Mouse (Mus musculus) liver, postnatal 0 days (tissue): ENCODE data around the gene Gm43191. TPM values are rescaled to one million over a fixed set of nuclear protein-coding genes. Genes with fewer than 3 reads are reported as not detected.
A peak's percentile ranks its signal among the peaks of the same experiment; 100 is the strongest.

Experiments used
- ATAC-seq: fragments of 200-750 bp; cut with Nextera tagmentation; 2 replicates; pipeline ENCODE4 v1.8.0; 2017; ENCODE audit warnings: mild to moderate bottlenecking, moderate library complexity
- DNase-seq: peaks from one replicate; pipeline ENCODE4 v3.0.0-alpha.2; 2016
- H3K27ac ChIP-seq: fragments of 300-500 bp; sonication (generic); 2 replicates; pipeline ENCODE4 v1.5.1; 2014; ENCODE audit warnings: antibody characterized with exemption, moderate library complexity, mild to moderate bottlenecking, low read depth
- H3K27me3 ChIP-seq: fragments of 300-500 bp; sonication (generic); 2 replicates; pipeline ENCODE4 v1.6.1; 2014; ENCODE audit warnings: low read length, control low read depth, mixed read lengths; ENCODE audit not compliant: insufficient read depth
- H3K36me3 ChIP-seq: fragments of 300-500 bp; sonication (generic); replicated peaks from 2 replicates; pipeline ENCODE4 v1.6.1; 2014; ENCODE audit warnings: mild to moderate bottlenecking, control low read depth, low read length, moderate library complexity, mixed read lengths; ENCODE audit not compliant: insufficient read depth
- H3K4me1 ChIP-seq: fragments of 300-500 bp; sonication (generic); 2 replicates; pipeline ENCODE4 v1.6.1; 2014; ENCODE audit warnings: antibody characterized with exemption, mild to moderate bottlenecking, control low read depth; ENCODE audit not compliant: insufficient read depth
- H3K4me2 ChIP-seq: fragments of 300-500 bp; sonication (generic); 2 replicates; pipeline ENCODE4 v1.6.1; 2014; ENCODE audit warnings: low read depth, mild to moderate bottlenecking, low read length, moderate library complexity, mixed read lengths
- H3K4me3 ChIP-seq: fragments of 300-500 bp; sonication (generic); 2 replicates; pipeline ENCODE4 v1.5.1; 2014; ENCODE audit warnings: low read depth, low read length
- H3K9ac ChIP-seq: fragments of 300-500 bp; sonication (generic); replicated peaks from 2 replicates; pipeline ENCODE4 v1.6.1; 2014; ENCODE audit warnings: mild to moderate bottlenecking, moderate library complexity
- H3K9me3 ChIP-seq: fragments of 300-500 bp; sonication (generic); 2 replicates; pipeline ENCODE4 v1.6.1; 2016; ENCODE audit warnings: mild to moderate bottlenecking, control low read depth, low read length, mixed read lengths
- CTCF ChIP-seq: sonication (generic); IDR thresholded peaks from 2 replicates; pipeline ENCODE4 v1.5.1; 2016; ENCODE audit warnings: antibody characterized with exemption, low read depth
- EP300 ChIP-seq: IDR thresholded peaks from 2 replicates; pipeline ENCODE4 v1.6.1; 2016; ENCODE audit warnings: antibody characterized with exemption, low read depth, mild to moderate bottlenecking
- WGBS: fragments of 180-500 bp; shearing (Covaris S2); extraction: QIAGEN DNeasy Blood & Tissue Kit; methylation state at CpG from one replicate; pipeline ENCODE4 v1.1.7; 2014; ENCODE audit not compliant: insufficient replicate concordance; 5-methylcytosine and 5-hydroxymethylcytosine counted together
- polyA plus RNA-seq: library from polyadenylated mRNA; unstranded; fragments of >200 nt; fragmentation: Nextera tagmentation; extraction: Ambion mirVana; gene quantifications from 2 replicates; pipeline ENCODE4 v1.2.1, GENCODE M21; 2015

Gene Gm43191
- polyA plus RNA-seq, 1 experiment from 2014 or later, result not detected

- DNase-seq (no peak), ATAC-seq (no peak)
- Histone ChIP-seq H3K27ac (peak overlapping the region; percentile 45; the same call in 1 of the 2 replicates), H3K4me3 (no peak overlapping the region), H3K9me3 (no peaks in the 10 kb centered on the region), H3K36me3 (peaks cover 71% of the 10 kb centered on the region), H3K4me1 (peaks cover 3% of the 10 kb centered on the region), H3K27me3 (no peaks in the 10 kb centered on the region), H3K9ac (no peak overlapping the region), H3K4me2 (no peak overlapping the region)
- 71% methylated on average over 3 of the region's 3 CpGs for WGBS
- no peak for TF ChIP-seq EP300
- no peak for TF ChIP-seq CTCF
Observed at GRCm38 (mm10) chr3:116634091-116634490, 47.0 kb downstream of the Gm43191 start.

- H3K27ac ChIP-seq, result no peak overlapping the region
- DNase-seq (no peak), ATAC-seq (peak; percentile 89)
- 57% methylated on average over 3 of the region's 3 CpGs for WGBS
- no peak overlapping the region for H3K4me2 ChIP-seq
- no peaks in the 10 kb centered on the region for H3K9me3 ChIP-seq
- H3K4me3 ChIP-seq, result no peak overlapping the region
- peaks cover 71% of the 10 kb centered on the region for H3K36me3 ChIP-seq
- TF ChIP-seq CTCF (no peak), EP300 (no peak)
- H3K27me3 ChIP-seq, result no peaks in the 10 kb centered on the region
- 0 out of 2 replicates have a peak, but pooled peaks cover 2% of the 10 kb centered on the region for H3K4me1 ChIP-seq
- no peak overlapping the region for H3K9ac ChIP-seq
Observed at GRCm38 (mm10) chr3:116632971-116633370, 48.1 kb downstream of the Gm43191 start.

GRCm38 (mm10) chr3:116631459-116631858, 49.6 kb downstream of the Gm43191 start:
- Histone ChIP-seq H3K36me3 (peaks cover 70% of the 10 kb centered on the region), H3K27me3 (no peaks in the 10 kb centered on the region), H3K9me3 (no peaks in the 10 kb centered on the region), H3K4me1 (0 out of 2 replicates have a peak, but pooled peaks cover 2% of the 10 kb centered on the region), H3K4me3 (no peak overlapping the region), H3K27ac (no peak overlapping the region), H3K9ac (no peak overlapping the region), H3K4me2 (no peak overlapping the region)
- no peak for ATAC-seq
- WGBS, result 80% methylated on average over 1 of the region's 1 CpGs
- DNase-seq, result no peak
- TF ChIP-seq EP300 (no peak), CTCF (no peak)

- DNase-seq, result no peak
- Histone ChIP-seq H3K9me3 (no peaks in the 10 kb centered on the region), H3K27me3 (no peaks in the 10 kb centered on the region), H3K36me3 (peaks cover 36% of the 10 kb centered on the region), H3K4me2 (no peak overlapping the region), H3K4me1 (0 out of 2 replicates have a peak, but pooled peaks cover 4% of the 10 kb centered on the region), H3K27ac (no peak overlapping the region), H3K4me3 (no peak overlapping the region), H3K9ac (no peak overlapping the region)
- ATAC-seq, result no peak
- WGBS, result 87% methylated on average over 7 of the region's 7 CpGs
- TF ChIP-seq EP300, result no peak
- TF ChIP-seq CTCF, result no peak
Observed at GRCm38 (mm10) chr3:116622641-116623040, 58.4 kb downstream of the Gm43191 start.

GRCm38 (mm10) chr3:116620636-116621370, 60.3 kb downstream of the Gm43191 start:
- TF ChIP-seq EP300 (no peak; the same call in 1 of the 2 replicates), CTCF (no peak)
- no peak overlapping the region for H3K9ac ChIP-seq
- no peaks in the 10 kb centered on the region for H3K9me3 ChIP-seq
- H3K4me3 ChIP-seq, result no peak overlapping the region
- no peak for DNase-seq
- H3K4me2 ChIP-seq, result no peak overlapping the region
- H3K27ac ChIP-seq, result peak overlapping the region; percentile 2; the same call in 1 of the 2 replicates
- WGBS, result 56% methylated on average over 7 of the region's 7 CpGs
- H3K27me3 ChIP-seq, result no peaks in the 10 kb centered on the region
- ATAC-seq, result peak; percentile 96
- H3K4me1 ChIP-seq, result 0 out of 2 replicates have a peak, but pooled peaks cover 4% of the 10 kb centered on the region
- H3K36me3 ChIP-seq, result peaks cover 35% of the 10 kb centered on the region

- Histone ChIP-seq H3K9ac (no peak overlapping the region), H3K36me3 (peaks cover 47% of the 10 kb centered on the region), H3K4me1 (0 out of 2 replicates have a peak, but pooled peaks cover 4% of the 10 kb centered on the region), H3K4me2 (no peak overlapping the region), H3K27me3 (no peaks in the 10 kb centered on the region), H3K9me3 (no peaks in the 10 kb centered on the region), H3K4me3 (no peak overlapping the region), H3K27ac (no peak overlapping the region)
- TF ChIP-seq CTCF, result no peak
- TF ChIP-seq EP300, result no peak
- no peak for DNase-seq
- WGBS, result 54% methylated on average over 6 of the region's 6 CpGs
- no peak for ATAC-seq
Observed at GRCm38 (mm10) chr3:116618855-116619254, 62.2 kb downstream of the Gm43191 start.
